Mouse (Mus musculus): ENCODE results near the gene Msi2. TPM values are rescaled to one million over a fixed set of nuclear protein-coding genes. Genes with fewer than 3 reads are reported as not detected.

Msi2 gene
- polyA plus RNA-seq, 1 experiment from 2014 or later, result 29.1 TPM

DNA sequence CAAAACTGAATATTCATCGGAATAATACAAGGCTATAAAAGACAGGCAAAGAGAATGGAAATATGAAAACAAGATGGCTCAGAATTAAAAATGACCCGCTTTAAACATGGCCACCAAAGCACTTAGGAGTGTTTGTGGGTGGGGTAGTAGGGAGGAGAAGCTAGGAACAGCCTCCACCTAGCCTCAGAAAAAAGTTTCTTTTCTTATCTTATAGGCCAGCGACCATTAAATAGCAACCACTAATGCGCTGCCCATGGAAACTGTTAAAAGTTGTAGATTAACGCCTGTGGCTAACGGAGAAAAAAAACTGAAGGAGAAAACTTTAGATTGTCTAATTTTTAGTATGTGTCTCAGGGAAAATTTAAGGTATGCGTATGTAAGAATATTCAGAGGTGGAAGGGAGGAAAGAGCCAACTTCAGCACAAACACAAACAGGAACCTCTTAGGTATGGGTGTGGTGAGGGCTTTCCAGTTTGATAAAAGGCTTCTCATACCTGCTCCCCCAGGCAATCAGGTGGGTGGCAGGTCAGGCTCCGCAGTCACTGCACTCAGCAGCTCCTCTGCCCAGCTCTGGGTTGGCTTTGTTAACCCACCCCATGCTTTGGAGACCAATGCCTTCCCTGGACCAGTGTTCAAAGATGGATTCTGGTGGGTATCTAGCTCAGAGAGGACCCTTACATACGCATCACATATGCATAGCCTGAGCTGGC is 298.5 kb downstream of the Msi2 start:
- Histone ChIP-seq H3K27me3 (no peaks in the 10 kb centered on the region), H3K36me3 (0 out of 2 replicates have a peak, but pooled peaks cover 4% of the 10 kb centered on the region), H3K4me1 (peaks cover 51% of the 10 kb centered on the region), H3K4me2 (no peak overlapping the region), H3K9me3 (replicated peaks) (no peaks in the 10 kb centered on the region), H3K4me3 (replicated peaks) (no peak overlapping the region), H3K9ac (no peak overlapping the region), H3K27ac (0 out of 2 replicates have a peak overlapping the region, but pooled peaks have one; percentile 32)
- WGBS, result 87% methylated on average over 9 of the region's 9 CpGs
- no peak for ATAC-seq (replicated peaks; ENCODE audit: low FRiP score)

DNA sequence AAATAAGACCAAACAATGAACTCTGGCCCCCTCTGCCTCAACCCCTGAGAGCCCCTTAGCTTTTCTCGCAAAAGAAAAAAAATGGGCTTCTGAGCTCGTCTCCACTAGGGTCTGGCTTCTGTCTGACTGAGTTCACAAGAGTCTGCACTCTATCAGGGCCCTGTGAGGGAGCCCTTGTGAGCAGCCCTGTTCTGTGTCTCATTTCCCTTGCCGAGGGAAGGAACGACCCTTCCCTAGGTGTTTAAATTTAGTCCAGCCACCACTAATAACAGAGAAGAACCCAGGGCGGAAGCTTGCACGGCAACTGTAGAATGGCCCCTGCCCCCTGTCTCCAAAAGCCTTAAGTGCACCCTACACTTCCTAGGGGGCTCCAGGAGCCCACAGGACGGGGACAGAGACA is 299.2 kb downstream of the Msi2 start:
- no peak for ATAC-seq (replicated peaks; ENCODE audit: low FRiP score)
- no peak overlapping the region for H3K4me2 ChIP-seq
- 0 out of 2 replicates have a peak overlapping the region, but pooled peaks have one; percentile 32 for H3K27ac ChIP-seq
- H3K9ac ChIP-seq, result no peak overlapping the region
- no peak overlapping the region for H3K4me3 ChIP-seq (replicated peaks)
- H3K27me3 ChIP-seq, result no peaks in the 10 kb centered on the region
- H3K4me1 ChIP-seq, result peaks cover 51% of the 10 kb centered on the region
- H3K36me3 ChIP-seq, result 0 out of 2 replicates have a peak, but pooled peaks cover 4% of the 10 kb centered on the region
- H3K9me3 ChIP-seq (replicated peaks), result no peaks in the 10 kb centered on the region
- WGBS, result 50% methylated on average over 7 of the region's 7 CpGs

DNA sequence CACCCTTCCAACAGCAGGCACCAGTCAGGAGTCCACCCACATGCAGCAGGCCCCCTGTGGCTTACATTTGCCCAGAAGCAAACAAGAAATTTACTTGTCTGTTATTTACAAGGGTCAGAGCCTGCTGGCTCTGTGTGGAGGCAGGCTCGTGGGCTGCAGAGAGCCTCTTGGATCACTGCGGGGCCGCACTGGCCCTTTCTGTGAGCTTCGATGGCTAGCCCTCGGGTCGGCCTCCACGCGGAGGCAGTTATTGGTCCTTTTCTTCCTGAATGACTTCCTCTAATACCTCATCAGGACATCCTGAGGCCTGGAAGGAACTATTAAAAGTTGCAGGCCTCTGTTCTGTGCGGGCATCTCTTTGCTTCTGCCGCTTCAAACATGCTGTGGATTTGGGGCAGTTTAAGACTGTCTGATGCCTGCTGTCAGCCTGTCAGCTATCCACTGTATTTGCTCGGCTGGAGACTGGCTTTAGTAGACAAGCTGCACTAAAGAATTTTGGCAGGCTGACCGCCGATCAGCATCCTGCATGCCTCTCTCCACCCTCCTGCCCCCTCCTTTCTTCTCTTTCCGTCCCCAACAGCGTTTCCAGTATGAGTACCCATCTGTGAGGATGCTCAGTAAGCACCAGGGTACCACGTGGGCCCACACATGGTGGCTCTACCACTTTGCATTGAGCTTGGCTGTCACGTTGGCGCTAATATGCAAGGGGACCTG is 304.0 kb downstream of the Msi2 start:
- Histone ChIP-seq H3K27me3 (no peaks in the 10 kb centered on the region), H3K9ac (no peak overlapping the region), H3K9me3 (replicated peaks) (no peaks in the 10 kb centered on the region), H3K36me3 (peaks cover 27% of the 10 kb centered on the region), H3K4me1 (peaks cover 28% of the 10 kb centered on the region), H3K4me2 (no peak overlapping the region), H3K4me3 (replicated peaks) (no peak overlapping the region), H3K27ac (peak overlapping the region; percentile 29; the same call in 1 of the 2 replicates)
- peak; percentile 15; the same call in 1 of the 2 replicates for ATAC-seq (replicated peaks; ENCODE audit: low FRiP score)
- WGBS, result 48% methylated on average over 18 of the region's 18 CpGs

DNA sequence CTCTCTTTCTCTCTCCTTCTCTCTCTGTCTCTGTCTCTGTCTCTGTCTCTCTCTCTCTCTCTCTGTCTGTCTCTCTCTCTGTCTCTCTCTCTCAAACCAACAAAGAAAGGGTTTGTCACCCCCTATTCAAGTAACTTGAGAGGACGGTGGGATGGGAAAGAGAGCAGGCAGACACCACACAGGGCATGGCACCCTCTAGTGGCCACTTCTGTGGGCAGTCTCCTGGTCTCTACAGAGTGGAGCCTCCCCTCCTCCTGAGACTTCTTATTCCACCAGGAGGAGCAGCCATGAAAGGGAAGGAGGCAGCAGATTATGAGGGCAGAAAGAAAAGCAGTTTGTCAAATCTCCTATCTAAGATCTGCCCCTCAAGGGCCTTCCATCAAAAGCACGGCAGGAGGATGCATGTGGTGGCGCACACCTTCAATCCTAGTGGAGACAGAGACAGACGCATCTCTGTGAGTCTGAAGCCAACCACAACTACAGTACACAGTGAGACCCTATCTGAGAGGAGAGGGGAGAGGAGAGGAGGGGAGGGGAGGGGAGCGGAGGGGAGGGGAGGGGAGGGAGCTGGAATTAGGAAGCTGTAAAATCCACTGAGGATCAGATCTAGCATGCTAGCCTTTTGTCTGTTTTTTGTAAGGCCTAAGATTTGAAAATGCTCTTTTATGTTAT is 305.8 kb downstream of the Msi2 start:
- 42% methylated on average over 5 of the region's 5 CpGs for WGBS
- peak; percentile 82 for ATAC-seq (replicated peaks; ENCODE audit: low FRiP score)

DNA sequence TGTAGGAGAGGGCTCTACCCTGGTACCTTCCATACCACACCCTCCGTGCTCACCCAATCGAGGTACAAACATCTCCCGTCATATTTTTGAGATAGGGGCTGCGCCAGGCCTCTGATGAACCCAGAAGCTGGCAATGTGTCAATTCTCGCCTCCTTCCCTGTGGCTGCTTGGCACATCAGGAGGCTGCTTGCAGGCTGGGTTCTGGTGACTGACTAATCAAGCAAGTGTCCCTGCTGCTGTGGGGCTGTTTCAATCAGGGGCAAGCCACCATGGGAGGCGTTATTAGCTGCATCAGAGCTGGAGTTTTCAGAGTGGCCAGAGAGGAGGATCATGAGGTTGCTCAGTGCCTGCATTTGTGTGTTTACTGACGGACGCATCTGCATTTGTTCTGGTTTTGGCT is 310.0 kb downstream of the Msi2 start:
- Histone ChIP-seq H3K36me3 (peaks cover 33% of the 10 kb centered on the region), H3K27me3 (no peaks in the 10 kb centered on the region), H3K4me2 (no peak overlapping the region), H3K27ac (no peak overlapping the region), H3K4me3 (replicated peaks) (no peak overlapping the region), H3K9me3 (replicated peaks) (no peaks in the 10 kb centered on the region), H3K4me1 (peaks cover 43% of the 10 kb centered on the region), H3K9ac (no peak overlapping the region)
- WGBS, result 94% methylated on average over 8 of the region's 8 CpGs
- no peak for ATAC-seq (replicated peaks; ENCODE audit: low FRiP score)

More for the DNA sequence above, 305.8 kb downstream of the Msi2 start:
- Histone ChIP-seq H3K27me3 (no peaks in the 10 kb centered on the region), H3K4me1 (peaks cover 18% of the 10 kb centered on the region), H3K4me2 (no peak overlapping the region), H3K4me3 (replicated peaks) (no peak overlapping the region), H3K9me3 (replicated peaks) (no peaks in the 10 kb centered on the region), H3K9ac (no peak overlapping the region), H3K36me3 (peaks cover 37% of the 10 kb centered on the region), H3K27ac (peak overlapping the region; percentile 54; the same call in 1 of the 2 replicates)

DNA sequence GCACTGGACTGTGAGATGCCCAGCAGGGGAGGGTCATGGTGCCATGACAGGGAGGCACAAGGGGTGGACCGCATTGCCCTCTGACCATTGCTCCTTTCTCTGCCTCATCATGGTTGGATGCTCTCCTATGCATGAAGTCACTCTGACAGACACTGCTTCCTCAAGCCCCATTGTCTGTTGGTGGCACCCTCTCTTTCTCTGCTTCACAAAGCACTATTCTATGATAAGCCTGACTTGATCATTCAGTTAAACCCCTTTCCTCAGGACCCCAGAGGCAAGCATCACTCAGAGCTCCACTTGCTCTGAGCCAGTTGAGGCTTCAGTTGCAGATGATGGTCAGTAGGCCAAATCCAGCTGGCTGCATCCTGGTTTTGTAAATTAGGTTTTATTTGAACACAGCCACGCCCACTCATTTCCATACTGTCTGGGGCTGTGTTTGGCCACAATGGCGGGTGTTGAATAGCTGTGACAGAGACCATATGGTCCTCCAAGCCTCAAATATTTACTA is 311.9 kb downstream of the Msi2 start:
- 66% methylated on average over 3 of the region's 3 CpGs for WGBS

DNA sequence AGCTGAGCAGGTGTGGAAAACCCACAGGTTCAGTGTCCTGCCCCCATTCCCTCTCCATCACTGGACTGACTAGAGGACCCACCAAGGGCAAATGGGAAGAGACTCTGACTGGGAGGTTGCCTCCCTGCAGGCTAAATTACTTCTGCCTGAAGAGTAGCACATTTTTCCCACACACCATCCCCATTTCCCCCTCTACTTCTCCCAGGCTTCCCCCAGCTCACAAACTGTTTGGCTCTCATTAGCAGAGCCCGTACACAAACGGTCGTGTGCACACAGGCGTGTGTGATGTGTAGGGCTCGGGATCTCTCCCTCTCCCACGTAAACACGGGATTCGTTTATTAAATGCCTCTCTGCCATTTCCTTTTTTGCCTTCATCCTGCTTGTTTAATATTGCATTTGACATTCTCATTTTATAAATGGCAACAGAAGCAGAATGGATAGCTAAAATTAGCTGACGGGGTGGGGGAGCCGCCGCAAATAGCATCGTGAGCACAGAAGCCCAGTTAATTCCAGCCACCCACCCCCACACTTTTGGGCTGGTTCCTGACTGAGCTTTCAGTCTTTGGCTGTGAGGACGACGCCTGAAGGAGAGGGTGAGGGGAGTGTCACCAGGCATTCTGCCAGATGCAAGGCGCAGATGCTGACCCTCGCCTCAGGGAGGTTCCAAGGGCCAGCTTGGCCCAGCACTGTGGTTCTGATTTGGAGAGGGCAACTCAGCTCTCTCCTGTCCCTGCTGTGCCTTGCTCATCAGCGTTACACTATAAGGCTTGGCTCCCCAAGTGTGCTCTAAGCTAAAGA is 313.3 kb downstream of the Msi2 start:
- 26% methylated on average over 17 of the region's 17 CpGs for WGBS

More for the DNA sequence above, 311.9 kb downstream of the Msi2 start:
- peaks cover 43% of the 10 kb centered on the region for H3K4me1 ChIP-seq
- H3K36me3 ChIP-seq, result peaks cover 28% of the 10 kb centered on the region
- no peak overlapping the region for H3K9ac ChIP-seq
- H3K9me3 ChIP-seq (replicated peaks), result no peaks in the 10 kb centered on the region
- no peaks in the 10 kb centered on the region for H3K27me3 ChIP-seq
- no peak overlapping the region for H3K27ac ChIP-seq
- no peak overlapping the region for H3K4me2 ChIP-seq
- no peak overlapping the region for H3K4me3 ChIP-seq (replicated peaks)
- peak; percentile 53; the same call in 1 of the 2 replicates for ATAC-seq (replicated peaks; ENCODE audit: low FRiP score)

DNA sequence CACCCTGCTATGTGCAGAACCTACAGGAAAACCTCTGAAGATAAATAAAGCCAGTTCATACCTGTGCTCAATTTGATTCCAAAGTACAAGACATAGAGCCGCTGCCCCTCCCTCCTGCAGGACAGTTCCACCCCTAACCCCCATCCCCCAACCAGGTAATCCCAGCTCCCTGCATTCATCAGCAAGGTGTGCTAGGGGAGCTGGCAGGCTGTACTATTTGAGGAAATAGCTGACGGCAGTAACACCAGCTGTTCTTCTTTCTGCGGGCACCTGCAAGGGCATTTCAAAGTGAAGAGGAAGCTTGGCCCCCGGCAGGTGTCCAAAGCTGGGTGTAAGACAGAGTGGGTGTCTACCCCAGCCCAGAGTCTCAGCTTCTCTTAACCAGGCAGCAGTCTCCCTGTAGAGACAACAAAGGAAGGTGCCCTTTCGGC is 314.1 kb downstream of the Msi2 start:
- Histone ChIP-seq H3K9ac (no peak overlapping the region), H3K4me2 (no peak overlapping the region)
- no peak for ATAC-seq (replicated peaks; ENCODE audit: low FRiP score)

More for the DNA sequence above, 313.3 kb downstream of the Msi2 start:
- H3K4me2 ChIP-seq, result 0 out of 2 replicates have a peak overlapping the region, but pooled peaks have one; percentile 5
- H3K4me3 ChIP-seq (replicated peaks), result no peak overlapping the region
- H3K9ac ChIP-seq, result no peak overlapping the region
- H3K36me3 ChIP-seq, result peaks cover 20% of the 10 kb centered on the region
- H3K27me3 ChIP-seq, result no peaks in the 10 kb centered on the region
- H3K27ac ChIP-seq, result peak overlapping the region; percentile 67
- ATAC-seq (replicated peaks; ENCODE audit: low FRiP score), result peak; percentile 33; the same call in 1 of the 2 replicates
- H3K4me1 ChIP-seq, result peaks cover 51% of the 10 kb centered on the region
- no peaks in the 10 kb centered on the region for H3K9me3 ChIP-seq (replicated peaks)

DNA sequence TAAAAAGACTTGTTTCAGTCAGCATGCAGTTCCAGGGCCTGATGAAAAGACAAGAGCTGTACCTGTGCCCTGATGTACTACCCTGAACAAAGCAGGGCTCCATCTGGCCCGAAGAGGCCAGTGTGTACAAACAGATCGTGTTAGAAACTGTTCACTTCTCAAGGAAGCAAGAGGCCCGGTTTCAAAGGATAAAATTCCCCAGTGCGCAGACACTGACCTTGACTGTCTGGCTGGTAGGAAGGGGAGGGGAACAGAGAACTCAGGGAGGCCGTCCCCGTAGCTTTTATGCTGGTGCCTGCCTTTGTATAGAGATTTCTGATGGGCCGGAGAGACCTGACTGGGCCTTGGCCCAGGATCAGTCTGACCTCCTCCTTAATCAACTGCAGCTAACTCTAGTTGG is 316.0 kb downstream of the Msi2 start:
- Histone ChIP-seq H3K27me3 (no peaks in the 10 kb centered on the region), H3K27ac (no peak overlapping the region), H3K4me3 (replicated peaks) (no peak overlapping the region), H3K4me1 (peaks cover 62% of the 10 kb centered on the region), H3K36me3 (peaks cover 3% of the 10 kb centered on the region; the same call in 1 of the 2 replicates), H3K9me3 (replicated peaks) (no peaks in the 10 kb centered on the region), H3K9ac (no peak overlapping the region), H3K4me2 (no peak overlapping the region)
- no peak for ATAC-seq (replicated peaks; ENCODE audit: low FRiP score)
- 33% methylated on average over 7 of the region's 7 CpGs for WGBS

More for the DNA sequence above, 314.1 kb downstream of the Msi2 start:
- Histone ChIP-seq H3K4me1 (peaks cover 58% of the 10 kb centered on the region), H3K27me3 (no peaks in the 10 kb centered on the region), H3K27ac (peak overlapping the region; percentile 67), H3K4me3 (replicated peaks) (no peak overlapping the region), H3K9me3 (replicated peaks) (no peaks in the 10 kb centered on the region), H3K36me3 (peaks cover 12% of the 10 kb centered on the region)
- WGBS, result 77% methylated on average over 5 of the region's 5 CpGs

DNA sequence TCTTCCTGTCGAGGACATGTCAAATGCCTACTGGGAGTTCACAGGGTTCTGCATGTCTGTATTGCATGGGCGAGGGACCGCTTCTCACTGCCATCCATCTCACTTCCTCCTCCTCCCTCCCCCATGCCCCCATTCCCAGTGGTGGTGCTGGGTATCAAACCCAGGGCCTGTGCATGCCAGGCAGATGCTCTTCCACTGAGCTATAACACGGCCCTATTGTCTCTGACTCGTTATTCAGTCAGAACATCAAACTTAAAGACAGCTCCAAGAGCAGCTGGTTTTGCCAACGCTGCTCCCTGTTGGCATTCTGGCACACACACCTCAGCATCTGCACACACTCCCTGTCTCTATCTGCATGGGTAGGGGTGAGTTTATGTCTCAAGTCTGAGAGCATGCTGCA is 317.0 kb downstream of the Msi2 start:
- no peak for ATAC-seq (replicated peaks; ENCODE audit: low FRiP score)
- Histone ChIP-seq H3K36me3 (peaks cover 6% of the 10 kb centered on the region; the same call in 1 of the 2 replicates), H3K9ac (no peak overlapping the region), H3K4me3 (replicated peaks) (no peak overlapping the region), H3K9me3 (replicated peaks) (no peaks in the 10 kb centered on the region), H3K27me3 (no peaks in the 10 kb centered on the region), H3K4me2 (no peak overlapping the region), H3K4me1 (peaks cover 52% of the 10 kb centered on the region), H3K27ac (no peak overlapping the region)
- WGBS, result 86% methylated on average over 6 of the region's 6 CpGs

DNA sequence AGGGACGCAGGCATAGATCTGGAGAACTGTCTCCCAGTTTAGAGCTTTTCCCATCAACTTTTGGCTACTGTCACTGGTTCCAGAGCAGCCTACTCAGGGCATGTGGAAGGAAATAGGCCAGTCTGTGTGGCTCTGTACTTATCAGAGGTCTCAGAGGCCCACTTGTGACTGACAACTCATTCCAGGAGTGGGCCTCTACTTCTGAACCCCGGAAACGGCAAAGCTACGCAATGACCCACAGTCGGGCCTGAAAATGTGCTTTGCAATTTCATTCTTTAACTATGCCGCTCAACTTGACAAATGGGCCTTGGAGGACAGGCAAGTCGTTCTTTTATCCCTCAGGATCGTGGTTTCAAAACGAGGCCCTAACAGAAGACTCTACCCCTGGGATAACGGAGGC is 317.4 kb downstream of the Msi2 start:
- Histone ChIP-seq H3K27me3 (no peaks in the 10 kb centered on the region), H3K4me2 (no peak overlapping the region), H3K4me3 (replicated peaks) (no peak overlapping the region), H3K9ac (no peak overlapping the region), H3K9me3 (replicated peaks) (no peaks in the 10 kb centered on the region), H3K27ac (no peak overlapping the region), H3K36me3 (peaks cover 6% of the 10 kb centered on the region; the same call in 1 of the 2 replicates), H3K4me1 (peaks cover 49% of the 10 kb centered on the region)
- 82% methylated on average over 10 of the region's 10 CpGs for WGBS
- ATAC-seq (replicated peaks; ENCODE audit: low FRiP score), result no peak

Measured in kidney, embryonic 15.5 days (tissue).